ENCODE assay signal across 7 mouse cellular contexts in the genomic region with DNA sequence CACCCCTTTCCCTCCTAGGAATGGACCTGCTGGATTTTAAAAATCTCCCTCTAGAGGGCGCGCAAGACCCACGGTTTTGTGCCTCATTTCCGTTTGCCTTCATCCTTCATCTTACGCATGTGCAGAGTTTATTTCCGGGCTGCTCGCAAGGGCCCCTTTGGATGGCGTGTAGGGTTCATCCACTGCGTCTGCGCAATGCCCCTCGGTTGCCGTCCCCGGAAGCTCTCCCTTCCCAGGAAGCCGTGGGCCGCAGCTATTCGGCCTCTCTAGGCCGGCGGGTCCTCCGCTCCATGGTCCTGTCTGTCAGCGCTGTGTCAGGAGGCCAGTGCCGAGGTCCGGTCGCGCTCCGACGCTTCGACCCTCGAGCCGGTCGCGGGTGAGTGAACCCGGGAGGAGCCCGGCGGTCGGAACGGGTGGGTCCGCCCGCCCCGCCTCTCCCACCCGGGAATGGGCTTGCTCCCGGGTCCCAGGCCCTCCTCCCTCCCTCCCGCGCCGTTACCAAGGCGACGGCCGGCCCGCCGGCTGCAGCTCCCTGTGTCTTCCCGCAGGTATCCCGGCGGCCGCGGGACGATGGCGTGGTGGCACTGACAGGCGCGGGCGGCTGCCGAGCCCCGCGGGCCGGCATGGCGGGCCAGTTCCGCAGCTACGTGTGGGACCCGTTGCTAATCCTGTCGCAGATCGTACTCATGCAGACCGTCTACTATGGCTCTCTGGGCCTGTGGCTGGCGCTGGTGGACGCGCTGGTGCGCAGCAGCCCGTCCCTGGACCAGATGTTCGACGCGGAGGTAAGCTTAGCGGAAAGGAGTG. TPM values are rescaled to one million over a fixed set of nuclear protein-coding genes. Genes with fewer than 3 reads are reported as not detected.
DNase-seq lines count a peak whose midpoint lies in the region; ATAC-seq lines count a peak whose summit lies in the region.

Gene Gm20458, plus strand, starts transcription at position 223 of the 807 bp plus-strand sequence.

- H3K27me3 ChIP-seq in embryonic facial prominence, embryonic 11.5 days (ENCODE audit: control insufficient read depth, insufficient read depth, low read length), result no peaks in the 10 kb centered on the region
- H3K27me3 ChIP-seq in limb, embryonic 10.5 days (ENCODE audit: low read depth, poor library complexity, severe bottlenecking), result no peaks in the 10 kb centered on the region
- no peaks in the 10 kb centered on the region for H3K27me3 ChIP-seq in midbrain, embryonic 13.5 days

- WGBS in embryonic facial prominence, embryonic 11.5 days, result under 1% methylated on average over 78 of the region's 79 CpGs
- under 1% methylated on average over 69 of the region's 79 CpGs for WGBS in limb, embryonic 10.5 days
- WGBS in midbrain, embryonic 13.5 days, result under 1% methylated on average over 64 of the region's 79 CpGs

- no peaks in the 10 kb centered on the region for H3K9me3 ChIP-seq in embryonic facial prominence, embryonic 11.5 days (replicated peaks; ENCODE audit: control insufficient read depth, low read length)
- H3K9me3 ChIP-seq in limb, embryonic 10.5 days (replicated peaks), result no peaks in the 10 kb centered on the region
- no peaks in the 10 kb centered on the region for H3K9me3 ChIP-seq in midbrain, embryonic 13.5 days

- H3K36me3 ChIP-seq in embryonic facial prominence, embryonic 11.5 days (replicated peaks; ENCODE audit: control insufficient read depth, insufficient read depth, low read depth, low read length), result no peaks in the 10 kb centered on the region; the same call in 1 of the 2 replicates
- peaks cover 30% of the 10 kb centered on the region for H3K36me3 ChIP-seq in limb, embryonic 10.5 days
- peaks cover 28% of the 10 kb centered on the region for H3K36me3 ChIP-seq in midbrain, embryonic 13.5 days

- peak within 1 kb of the TSS; percentile 71 for H3K4me2 ChIP-seq in embryonic facial prominence, embryonic 11.5 days (ENCODE audit: low read depth, low read length)
- H3K4me2 ChIP-seq in midbrain, embryonic 13.5 days (replicated peaks), result peak within 1 kb of the TSS; percentile 76

- H3K4me3 ChIP-seq in embryonic facial prominence, embryonic 11.5 days (ENCODE audit: low read depth, low read length), result peak within 1 kb of the TSS; percentile 92
- H3K4me3 ChIP-seq in limb, embryonic 10.5 days, result peak within 1 kb of the TSS; percentile 93
- H3K4me3 ChIP-seq in midbrain, embryonic 13.5 days (replicated peaks), result peak within 1 kb of the TSS; percentile 78

- DNase-seq in adrenal gland, postnatal 14 days, result peak; percentile 98
- DNase-seq in embryonic facial prominence, embryonic 11.5 days (ENCODE audit: low spot score), result peak; percentile 98
- DNase-seq in kidney, adult 11 months, result peak; percentile 98
- peak; percentile 95 for DNase-seq in limb, embryonic 10.5 days (ENCODE audit: low spot score)
- peak; percentile 82 for DNase-seq in spleen, adult 12 weeks (ENCODE audit: low spot score)

- peak; percentile 99 for ATAC-seq in embryonic facial prominence, embryonic 11.5 days (replicated peaks; ENCODE audit: insufficient number of reproducible peaks, low FRiP score, low TSS enrichment, low read depth)
- ATAC-seq in granulocyte monocyte progenitor cell, adult 5-6 weeks (replicated peaks; ENCODE audit: poor library complexity, severe bottlenecking), result peak; percentile 88
- ATAC-seq in midbrain, embryonic 13.5 days, result peak; percentile 100

- H3K27ac ChIP-seq in embryonic facial prominence, embryonic 11.5 days (replicated peaks; ENCODE audit: low read depth, low read length), result peak within 1 kb of the TSS; percentile 56
- peak within 1 kb of the TSS; percentile 87 for H3K27ac ChIP-seq in limb, embryonic 10.5 days
- peak within 1 kb of the TSS; percentile 92 for H3K27ac ChIP-seq in midbrain, embryonic 13.5 days

- H3K9ac ChIP-seq in embryonic facial prominence, embryonic 11.5 days (replicated peaks; ENCODE audit: low read length), result peak within 1 kb of the TSS; percentile 77
- peak within 1 kb of the TSS; percentile 83 for H3K9ac ChIP-seq in midbrain, embryonic 13.5 days (replicated peaks)

- H3K4me1 ChIP-seq in embryonic facial prominence, embryonic 11.5 days (ENCODE audit: control insufficient read depth, insufficient read depth, low read length), result no peaks in the 10 kb centered on the region; the same call in 1 of the 2 replicates
- peaks cover 26% of the 10 kb centered on the region for H3K4me1 ChIP-seq in limb, embryonic 10.5 days
- peaks cover 25% of the 10 kb centered on the region for H3K4me1 ChIP-seq in midbrain, embryonic 13.5 days (replicated peaks)

RNA-seq across cellular contexts. Expression of gene Gm20458, which starts in this region (rescaled TPM):
- 0.82 and 5.9 TPM in 2 replicates for total RNA-seq in adrenal gland, postnatal 14 days (2021)
- polyA plus RNA-seq in embryonic facial prominence, embryonic 11.5 days (2014; fragmentation: Nextera tagmentation; extraction: Ambion mirVana), result 2.6 and 4.3 TPM in 2 replicates
- not detected in 2 replicates for total RNA-seq in granulocyte monocyte progenitor cell, adult 5-6 weeks (2014; fragmentation: Nextera tagmentation)
- total RNA-seq in granulocyte monocyte progenitor cell, adult 5-6 weeks (2017), result not detected in 2 replicates
- polyA plus RNA-seq in limb, embryonic 10.5 days (2016; fragmentation: Nextera tagmentation; extraction: Ambion mirVana), result 2.2 and 3.2 TPM in 2 replicates
- polyA plus RNA-seq in midbrain, embryonic 13.5 days (2015; fragmentation: Nextera tagmentation; extraction: Ambion mirVana), result 4.5 and 5.2 TPM in 2 replicates

Comparison
In these comparisons a context has a peak if more than half of its experiments do, and no peak if none do; other contexts are left out.
1. Peak in every context shown above with its lines: DNase-seq, ATAC-seq, H3K4me3 ChIP-seq and H3K27ac ChIP-seq.
2. Peak in ATAC-seq in granulocyte monocyte progenitor cell, adult 5-6 weeks; RNA of the gene not detected or under 1 TPM.